ENCODE assay signal across 8 mouse cellular contexts in the genomic region with DNA sequence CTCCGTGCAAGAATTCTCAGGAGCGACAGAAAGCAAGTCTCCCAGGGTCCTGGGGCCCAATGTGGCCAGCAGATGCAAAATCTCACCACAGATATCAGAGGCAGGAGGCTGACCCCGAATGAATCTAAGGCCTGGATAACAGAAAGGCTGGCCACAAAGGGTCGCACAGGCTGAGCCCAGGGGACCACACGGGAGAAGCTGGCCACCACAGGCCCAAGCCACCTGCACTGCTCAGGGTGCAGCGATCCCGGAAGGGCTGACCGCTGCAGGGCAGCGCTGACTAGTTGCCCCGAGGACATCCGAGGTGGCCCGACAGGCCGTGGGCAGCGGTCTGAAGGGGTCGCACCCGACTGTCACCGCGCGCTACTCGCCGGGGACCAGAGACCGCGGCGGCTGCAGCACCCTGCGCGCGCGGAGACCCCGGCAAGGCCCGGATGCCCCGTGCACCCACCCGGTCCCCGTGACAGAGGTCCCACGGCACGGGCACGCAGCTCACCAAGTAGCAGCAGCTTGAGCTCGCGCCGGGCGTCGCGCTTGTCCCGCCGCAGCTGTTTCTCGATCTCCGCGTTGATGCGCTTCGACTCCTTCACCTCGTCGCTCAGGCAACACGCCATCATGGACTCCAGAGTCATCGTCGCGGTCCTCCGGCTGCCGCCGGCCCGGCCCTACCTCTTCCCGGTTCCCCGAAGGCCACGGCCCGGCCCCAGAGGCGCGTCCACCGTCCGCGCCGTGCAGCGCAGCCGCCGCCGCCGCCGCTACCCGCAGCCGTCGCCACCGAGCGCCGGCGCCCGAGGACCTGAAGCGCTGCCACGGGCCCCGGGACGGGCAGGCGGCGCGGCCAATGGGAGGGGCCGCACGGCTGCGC. TPM values are rescaled to one million over a fixed set of nuclear protein-coding genes. Genes with fewer than 3 reads are reported as not detected.
DNase-seq lines count a peak whose midpoint lies in the region; ATAC-seq and TF ChIP-seq lines count a peak whose summit lies in the region.

No protein-coding gene starts in this region.

- under 1% methylated on average over 79 of the region's 93 CpGs for whole genome bisulfite sequencing in lung, embryonic 14.5 days
- WGBS in hindbrain, embryonic 13.5 days: under 1% methylated on average over 69 of the region's 93 CpGs
- WGBS in midbrain, embryonic 13.5 days: under 1% methylated on average over 88 of the region's 93 CpGs

- no peaks in the 10 kb centered on the region for H3K9me3 ChIP-seq in lung, embryonic 14.5 days (ENCODE audit: low read depth, low read length)
- no peaks in the 10 kb centered on the region for H3K9me3 ChIP-seq in hindbrain, embryonic 13.5 days
- no peaks in the 10 kb centered on the region for H3K9me3 ChIP-seq in midbrain, embryonic 13.5 days

- H3K27me3 ChIP-seq in lung, embryonic 14.5 days (ENCODE audit: insufficient read depth, low read length): no peaks in the 10 kb centered on the region
- 0 out of 2 replicates have a peak, but pooled peaks cover 3% of the 10 kb centered on the region for H3K27me3 ChIP-seq in hindbrain, embryonic 13.5 days
- no peaks in the 10 kb centered on the region for H3K27me3 ChIP-seq in midbrain, embryonic 13.5 days

- H3K36me3 ChIP-seq in lung, embryonic 14.5 days (ENCODE audit: insufficient read depth): peaks cover 7% of the 10 kb centered on the region; the same call in 1 of the 2 replicates
- H3K36me3 ChIP-seq in hindbrain, embryonic 13.5 days: peaks cover 10% of the 10 kb centered on the region
- H3K36me3 ChIP-seq in midbrain, embryonic 13.5 days: no peaks in the 10 kb centered on the region

- peak; percentile 32; the same call in 1 of the 2 replicates for TF ChIP-seq POLR2A in cortical plate, adult 2 months (IDR thresholded peaks at IDR 0.05; ENCODE audit: extremely low read depth, insufficient read depth, low read length)

- TF ChIP-seq CTCF in lung, embryonic 14.5 days (IDR thresholded peaks at IDR 0.05; ENCODE audit: low read depth): no peak
- TF ChIP-seq CTCF in cortical plate, adult 2 months (IDR thresholded peaks at IDR 0.05; ENCODE audit: extremely low read depth, insufficient read depth, low read length): no peak

- 0 out of 2 replicates have a peak, but pooled peaks cover 8% of the 10 kb centered on the region for H3K4me1 ChIP-seq in lung, embryonic 14.5 days (ENCODE audit: insufficient read depth)
- H3K4me1 ChIP-seq in cortical plate, adult 2 months (ENCODE audit: control insufficient read depth, insufficient read depth, low read length): peaks cover 9% of the 10 kb centered on the region
- peaks cover 44% of the 10 kb centered on the region for H3K4me1 ChIP-seq in hindbrain, embryonic 13.5 days (replicated peaks)
- peaks cover 42% of the 10 kb centered on the region for H3K4me1 ChIP-seq in midbrain, embryonic 13.5 days (replicated peaks)

- DNase-seq in lung, embryonic 14.5 days: no peak
- no peak for DNase-seq in lung, postnatal 4 days
- DNase-seq in T-cell, adult 2 months (ENCODE audit: low spot score): no peak
- no peak for DNase-seq in left cerebral cortex, postnatal 10 days (ENCODE audit: extremely low spot score in 1 of 2, low spot score in 2 of 2)
- no peak for DNase-seq in MN1 (ENCODE audit: low spot score)

- H3K9ac ChIP-seq in lung, embryonic 14.5 days: peak overlapping the region; percentile 94
- H3K9ac ChIP-seq in hindbrain, embryonic 13.5 days: peak overlapping the region; percentile 99
- peak overlapping the region; percentile 98 for H3K9ac ChIP-seq in midbrain, embryonic 13.5 days (replicated peaks)

- H3K4me3 ChIP-seq in lung, embryonic 14.5 days (ENCODE audit: low read depth, low read length): peak overlapping the region; percentile 94
- peak overlapping the region; percentile 100 for H3K4me3 ChIP-seq in cortical plate, adult 2 months (ENCODE audit: insufficient read depth, low read length)
- peak overlapping the region; percentile 97 for H3K4me3 ChIP-seq in hindbrain, embryonic 13.5 days
- H3K4me3 ChIP-seq in midbrain, embryonic 13.5 days (replicated peaks): peak overlapping the region; percentile 98

- peak overlapping the region; percentile 77 for H3K27ac ChIP-seq in lung, embryonic 14.5 days (ENCODE audit: low read depth)
- H3K27ac ChIP-seq in cortical plate, adult 2 months (ENCODE audit: insufficient read depth, low read length): peak overlapping the region; percentile 92
- peak overlapping the region; percentile 94 for H3K27ac ChIP-seq in hindbrain, embryonic 13.5 days
- peak overlapping the region; percentile 85 for H3K27ac ChIP-seq in midbrain, embryonic 13.5 days

- intact Hi-C loops in left cerebral cortex, postnatal 10 days (cut with DNase I): no loop called here

- peak overlapping the region; percentile 97 for H3K4me2 ChIP-seq in lung, embryonic 14.5 days
- peak overlapping the region; percentile 98 for H3K4me2 ChIP-seq in hindbrain, embryonic 13.5 days
- peak overlapping the region; percentile 91 for H3K4me2 ChIP-seq in midbrain, embryonic 13.5 days (replicated peaks)

- ATAC-seq in lung, embryonic 14.5 days (ENCODE audit: insufficient read depth): peak; percentile 38; the same call in 1 of the 2 replicates
- peak; percentile 11 for ATAC-seq in hindbrain, embryonic 13.5 days (ENCODE audit: low FRiP score)
- ATAC-seq in midbrain, embryonic 13.5 days: peak; percentile 15

RNA-seq across cellular contexts. Expression of a gene that starts 0.5 kb away (rescaled TPM):
- 81.2 and 88.2 TPM in 2 replicates for polyA plus RNA-seq in lung, embryonic 14.5 days (2014; fragmentation: Nextera tagmentation; extraction: Ambion mirVana)
- 147 and 154 TPM in 2 replicates for polyA plus RNA-seq in cortical plate, adult 2 months (2012; rRNA removed)
- polyA plus RNA-seq in hindbrain, embryonic 13.5 days (2015; fragmentation: Nextera tagmentation; extraction: Ambion mirVana): 79.8 and 82.4 TPM in 2 replicates
- 74.5 and 77.1 TPM in 2 replicates for polyA plus RNA-seq in midbrain, embryonic 13.5 days (2015; fragmentation: Nextera tagmentation; extraction: Ambion mirVana)
- 100 to 1,000 TPM; 111 to 118 TPM for total RNA-seq in left cerebral cortex, postnatal 10 days (2021)

RNA-seq across cellular contexts. Expression of a gene that starts 14.8 kb away (rescaled TPM):
- 360 and 404 TPM in 2 replicates for polyA plus RNA-seq in lung, embryonic 14.5 days (2014; fragmentation: Nextera tagmentation; extraction: Ambion mirVana)
- polyA plus RNA-seq in cortical plate, adult 2 months (2012; rRNA removed): 897 and 916 TPM in 2 replicates
- polyA plus RNA-seq in hindbrain, embryonic 13.5 days (2015; fragmentation: Nextera tagmentation; extraction: Ambion mirVana): 545 and 558 TPM in 2 replicates
- polyA plus RNA-seq in midbrain, embryonic 13.5 days (2015; fragmentation: Nextera tagmentation; extraction: Ambion mirVana): 451 and 572 TPM in 2 replicates
- total RNA-seq in left cerebral cortex, postnatal 10 days (2021): 100 to 1,000 TPM; 542 to 558 TPM

RNA-seq across cellular contexts. Expression of a gene that starts 20.5 kb away (rescaled TPM):
- polyA plus RNA-seq in lung, embryonic 14.5 days (2014; fragmentation: Nextera tagmentation; extraction: Ambion mirVana): 1.1 and 1.7 TPM in 2 replicates
- 3.4 and 3.9 TPM in 2 replicates for polyA plus RNA-seq in cortical plate, adult 2 months (2012; rRNA removed)
- polyA plus RNA-seq in hindbrain, embryonic 13.5 days (2015; fragmentation: Nextera tagmentation; extraction: Ambion mirVana): 1.2 and 1.7 TPM in 2 replicates
- 0.94 and 1.0 TPM in 2 replicates for polyA plus RNA-seq in midbrain, embryonic 13.5 days (2015; fragmentation: Nextera tagmentation; extraction: Ambion mirVana)
- 1 to 10 TPM; 2.3 to 2.9 TPM for total RNA-seq in left cerebral cortex, postnatal 10 days (2021)

RNA-seq across cellular contexts. Expression of a gene that starts 29.8 kb away (rescaled TPM):
- polyA plus RNA-seq in lung, embryonic 14.5 days (2014; fragmentation: Nextera tagmentation; extraction: Ambion mirVana): 27.5 and 32.5 TPM in 2 replicates
- polyA plus RNA-seq in cortical plate, adult 2 months (2012; rRNA removed): 97.8 and 112 TPM in 2 replicates
- polyA plus RNA-seq in hindbrain, embryonic 13.5 days (2015; fragmentation: Nextera tagmentation; extraction: Ambion mirVana): 27.7 and 28.9 TPM in 2 replicates
- polyA plus RNA-seq in midbrain, embryonic 13.5 days (2015; fragmentation: Nextera tagmentation; extraction: Ambion mirVana): 23.6 and 26.2 TPM in 2 replicates
- 10 to 100 TPM; 20.9 to 22.4 TPM for total RNA-seq in left cerebral cortex, postnatal 10 days (2021)

RNA-seq across cellular contexts. Expression of a gene that starts 44.6 kb away (rescaled TPM):
- 1.3 and 1.7 TPM in 2 replicates for polyA plus RNA-seq in lung, embryonic 14.5 days (2014; fragmentation: Nextera tagmentation; extraction: Ambion mirVana)
- 0.87 and 1.1 TPM in 2 replicates for polyA plus RNA-seq in cortical plate, adult 2 months (2012; rRNA removed)
- 0.93 and 0.95 TPM in 2 replicates for polyA plus RNA-seq in hindbrain, embryonic 13.5 days (2015; fragmentation: Nextera tagmentation; extraction: Ambion mirVana)
- 0.64 and 0.77 TPM in 2 replicates for polyA plus RNA-seq in midbrain, embryonic 13.5 days (2015; fragmentation: Nextera tagmentation; extraction: Ambion mirVana)
- under 1 TPM; 0.18 to 0.28 TPM for total RNA-seq in left cerebral cortex, postnatal 10 days (2021)
